Mouse (Mus musculus): Measurements from ENCODE around the gene Ssu2. TPM values are rescaled to one million over a fixed set of nuclear protein-coding genes. Genes with fewer than 3 reads are reported as not detected.

Ssu2 gene
- total RNA-seq (2021): under 1 TPM; 0.46 to 0.65 TPM

GRCm38 (mm10) chr6:112387947-112388346, at the start of gene Ssu2:
Ssu2 (minus strand) TSS chr6:112388023.
- DNase-seq: no peak

- no peak for DNase-seq
Observed at GRCm38 (mm10) chr6:112426018-112426732, 38.4 kb upstream of the Ssu2 start.

GRCm38 (mm10) chr6:112423746-112424501, 36.1 kb upstream of the Ssu2 start:
- DNase-seq: no peak

- no peak for DNase-seq
Observed at GRCm38 (mm10) chr6:112420883-112421282, 33.1 kb upstream of the Ssu2 start.

GRCm38 (mm10) chr6:112419333-112419732, 31.5 kb upstream of the Ssu2 start:
- no peak for DNase-seq

GRCm38 (mm10) chr6:112404111-112404510, 16.3 kb upstream of the Ssu2 start:
- DNase-seq: no peak

- DNase-seq: peak in 1 of 2 experiments; percentile 13
Observed at GRCm38 (mm10) chr6:112401953-112402683, 14.3 kb upstream of the Ssu2 start.

- no peak for DNase-seq
Observed at GRCm38 (mm10) chr6:112397351-112397750, 9.5 kb upstream of the Ssu2 start.

GRCm38 (mm10) chr6:112396352-112396751, 8.5 kb upstream of the Ssu2 start:
- DNase-seq: no peak

- DNase-seq: no peak
Observed at GRCm38 (mm10) chr6:112388385-112388784, 562 bp upstream of the Ssu2 start.

- peak in 1 of 2 experiments; percentile 41 for DNase-seq
Observed at GRCm38 (mm10) chr6:112386260-112386659, 1.6 kb downstream of the Ssu2 start.

- no peak for DNase-seq
Observed at GRCm38 (mm10) chr6:112382990-112383685, 4.7 kb downstream of the Ssu2 start.

GRCm38 (mm10) chr6:112379054-112379453, 8.8 kb downstream of the Ssu2 start:
- no peak for DNase-seq

GRCm38 (mm10) chr6:112375661-112376392, 12.0 kb downstream of the Ssu2 start:
- no peak for DNase-seq

GRCm38 (mm10) chr6:112373886-112374585, 13.8 kb downstream of the Ssu2 start:
- DNase-seq: no peak

GRCm38 (mm10) chr6:112365294-112365693, 22.5 kb downstream of the Ssu2 start:
- DNase-seq: no peak

GRCm38 (mm10) chr6:112364581-112364980, 23.2 kb downstream of the Ssu2 start:
- DNase-seq: no peak

GRCm38 (mm10) chr6:112362349-112362958, 25.4 kb downstream of the Ssu2 start:
- peak; percentile 61 to 72 for DNase-seq

- no peak for DNase-seq
Observed at GRCm38 (mm10) chr6:112360676-112361075, 27.1 kb downstream of the Ssu2 start.

GRCm38 (mm10) chr6:112359341-112359740, 28.5 kb downstream of the Ssu2 start:
- no peak for DNase-seq

- DNase-seq: no peak
Observed at GRCm38 (mm10) chr6:112350452-112350851, 37.4 kb downstream of the Ssu2 start.
